Mouse (Mus musculus): Measurements from ENCODE around the gene Cers1. TPM values are rescaled to one million over a fixed set of nuclear protein-coding genes. Genes with fewer than 3 reads are reported as not detected.

Gene Cers1
- polyA plus RNA-seq (2012; rRNA removed): 12.7 and 13.9 TPM in 2 replicates

DNA sequence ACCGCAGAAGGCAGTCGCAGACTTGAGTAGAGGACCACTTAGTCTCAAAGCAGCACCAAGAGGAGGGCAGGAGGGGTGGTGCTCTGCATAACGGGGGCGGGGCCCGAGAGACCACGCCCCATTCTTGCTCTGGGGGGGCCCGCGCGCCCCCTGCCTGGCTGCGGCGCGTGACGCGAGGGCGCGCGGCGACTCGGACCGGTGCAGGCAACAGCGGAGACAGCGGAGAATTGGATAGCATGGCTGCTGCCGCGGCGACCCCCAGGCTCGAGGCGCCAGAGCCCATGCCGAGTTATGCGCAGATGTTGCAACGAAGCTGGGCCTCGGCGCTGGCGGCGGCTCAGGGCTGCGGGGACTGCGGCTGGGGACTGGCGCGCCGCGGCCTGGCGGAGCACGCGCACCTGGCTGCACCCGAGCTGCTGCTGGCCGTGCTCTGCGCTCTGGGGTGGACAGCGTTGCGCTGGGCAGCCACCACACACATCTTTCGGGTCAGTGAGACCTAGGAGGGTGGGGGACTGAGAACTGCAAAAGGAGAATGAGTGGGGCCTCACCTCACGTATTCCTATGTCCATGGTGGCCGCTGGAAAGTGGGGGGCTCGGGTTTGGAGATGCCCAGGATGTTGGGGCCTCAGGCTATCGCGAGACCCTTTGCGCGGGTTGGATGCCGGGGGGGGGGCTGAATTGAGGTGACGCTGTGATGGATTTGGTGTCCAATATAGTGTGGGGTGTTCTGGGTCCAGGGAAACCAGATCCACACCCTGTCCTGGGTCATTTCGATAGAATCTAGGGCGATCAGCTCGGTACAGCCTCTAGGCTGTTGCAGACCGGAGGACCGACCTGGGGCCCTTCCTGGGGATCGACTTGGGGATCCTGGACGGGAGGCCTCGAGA, at the start of gene Cers1:
Cers1 (plus strand) TSS at position 152 of the 887 bp plus-strand sequence.

DNA sequence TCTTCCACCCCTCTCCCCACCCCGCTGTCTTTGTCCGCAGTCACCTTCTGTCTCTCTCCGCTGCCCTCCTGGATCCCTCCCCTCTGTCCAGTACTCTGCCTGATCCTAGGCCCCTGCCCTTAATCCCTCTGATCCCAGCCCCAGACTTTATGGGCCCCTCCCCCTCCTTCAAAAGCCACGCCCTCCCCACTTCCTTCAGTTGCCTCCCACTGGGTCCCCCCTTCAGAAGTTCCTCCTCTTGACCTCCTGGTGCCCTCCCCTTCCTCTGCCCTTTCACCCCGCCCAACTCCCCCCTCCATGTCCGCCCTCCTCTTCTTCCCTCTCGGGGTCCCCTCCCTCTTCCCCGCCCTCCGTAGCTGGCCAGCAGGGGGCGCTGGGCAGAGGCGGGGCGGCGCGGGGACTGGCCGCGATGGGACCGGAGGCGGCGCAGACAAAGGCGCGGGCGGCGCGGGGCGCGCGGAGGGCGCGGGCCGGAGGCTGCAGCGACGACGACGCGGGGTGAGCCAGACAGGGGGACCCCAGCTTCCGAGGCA, 32.9 kb upstream of the Cers1 start, which contains the start of gene Homer3:
Homer3 (plus strand) TSS at position 225 of the 533 bp plus-strand sequence.

DNA sequence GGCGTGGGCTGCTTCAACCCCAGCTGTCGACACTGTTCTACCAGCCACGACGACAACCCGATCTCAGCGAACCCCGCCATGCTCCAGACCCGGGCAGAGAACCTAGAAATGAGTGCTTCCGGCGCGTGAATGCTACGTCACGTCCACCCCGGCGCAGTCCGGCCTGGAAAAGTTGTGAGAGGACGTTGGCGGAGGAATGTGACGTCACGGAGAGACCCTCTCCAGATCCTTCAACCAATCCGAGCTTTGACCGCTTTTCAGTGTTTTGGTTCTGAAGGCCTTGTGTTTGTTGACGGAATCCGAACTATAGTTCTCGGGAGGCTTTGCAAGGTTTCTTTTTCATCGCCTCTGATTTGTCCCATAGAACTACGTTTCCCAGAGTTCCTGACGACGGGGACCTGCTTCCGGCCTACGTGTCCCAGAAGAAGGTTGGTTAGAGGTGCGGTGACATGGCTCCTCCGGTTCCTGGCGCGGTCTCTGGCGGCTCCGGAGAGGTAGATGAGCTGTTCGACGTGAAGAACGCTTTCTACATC, 13.2 kb upstream of the Cers1 start, which contains the start of the genes Ddx49 and Cope:
Ddx49 (minus strand) TSS at position 132 of the 533 bp plus-strand sequence.
Cope (plus strand) TSS at position 161 of the 533 bp plus-strand sequence.

DNA sequence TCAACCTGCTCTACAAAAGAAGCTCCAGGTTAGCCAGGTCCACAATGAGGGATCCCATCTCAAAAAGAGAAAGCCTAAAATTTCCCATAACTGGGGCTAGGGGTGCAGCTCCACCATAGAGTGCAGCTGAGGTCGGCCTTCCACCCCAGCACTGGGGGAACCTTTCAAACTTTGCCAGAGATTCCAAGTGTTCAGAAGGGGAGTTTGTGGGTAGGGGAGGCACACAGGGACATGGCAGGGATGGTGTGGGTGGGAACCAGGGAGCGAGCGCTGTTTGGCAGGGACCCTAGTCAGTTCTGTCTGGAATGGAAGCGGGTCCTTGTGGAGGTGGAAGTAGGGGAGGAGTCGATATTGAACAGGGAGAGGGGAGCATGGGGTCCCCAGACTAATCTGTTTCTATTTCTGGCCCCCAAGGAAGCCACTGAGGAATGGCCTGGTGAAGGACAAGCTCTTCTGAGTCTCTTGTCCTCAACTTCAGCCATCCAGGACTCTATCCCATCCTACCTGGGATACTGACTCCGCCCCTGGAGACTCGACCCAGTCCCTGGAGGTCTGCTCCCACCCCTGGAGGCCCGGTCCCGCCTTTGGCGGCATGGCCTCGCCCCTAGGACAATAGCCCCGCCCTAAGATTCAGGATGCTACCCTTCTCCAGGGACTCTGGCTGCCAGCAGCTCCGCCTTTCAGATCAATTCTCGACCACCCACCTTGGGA, 13.7 kb downstream of the Cers1 start, which contains the start of gene Gdf1:
Gdf1 (plus strand) TSS at position 694 of the 711 bp plus-strand sequence.

DNA sequence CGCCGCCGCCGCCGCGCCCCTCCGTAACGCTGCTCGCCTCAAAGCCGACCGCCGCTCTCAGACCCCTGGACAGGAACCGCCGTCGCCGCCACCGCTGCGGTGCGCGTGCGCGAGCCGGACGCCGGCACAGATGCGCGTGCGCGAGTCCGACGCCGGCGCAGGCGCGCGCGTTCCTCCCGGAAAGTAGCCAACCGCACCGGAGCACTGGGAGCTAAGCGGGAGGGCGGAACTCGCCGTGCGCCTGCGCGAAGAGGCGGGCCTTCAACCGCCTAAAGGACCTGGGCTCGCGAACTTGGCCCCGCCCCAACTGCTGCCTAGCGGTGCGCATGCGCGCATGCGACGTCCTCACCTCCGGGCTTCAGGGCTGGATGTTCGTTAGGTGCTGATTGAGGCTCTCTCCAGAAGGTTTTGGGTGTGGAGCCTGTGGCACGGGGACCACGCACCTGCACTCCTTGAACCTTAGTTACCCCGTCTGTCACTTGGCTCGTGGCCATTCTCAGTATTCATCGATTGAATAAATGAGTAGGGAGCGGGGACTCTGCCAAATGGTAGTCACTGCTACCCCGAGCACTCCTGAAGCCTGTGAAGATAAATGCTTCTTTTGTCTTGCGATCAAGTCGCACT, 37.7 kb downstream of the Cers1 start, which contains the start of gene Upf1:
Upf1 (minus strand) TSS at position 85 of the 624 bp plus-strand sequence.

DNA sequence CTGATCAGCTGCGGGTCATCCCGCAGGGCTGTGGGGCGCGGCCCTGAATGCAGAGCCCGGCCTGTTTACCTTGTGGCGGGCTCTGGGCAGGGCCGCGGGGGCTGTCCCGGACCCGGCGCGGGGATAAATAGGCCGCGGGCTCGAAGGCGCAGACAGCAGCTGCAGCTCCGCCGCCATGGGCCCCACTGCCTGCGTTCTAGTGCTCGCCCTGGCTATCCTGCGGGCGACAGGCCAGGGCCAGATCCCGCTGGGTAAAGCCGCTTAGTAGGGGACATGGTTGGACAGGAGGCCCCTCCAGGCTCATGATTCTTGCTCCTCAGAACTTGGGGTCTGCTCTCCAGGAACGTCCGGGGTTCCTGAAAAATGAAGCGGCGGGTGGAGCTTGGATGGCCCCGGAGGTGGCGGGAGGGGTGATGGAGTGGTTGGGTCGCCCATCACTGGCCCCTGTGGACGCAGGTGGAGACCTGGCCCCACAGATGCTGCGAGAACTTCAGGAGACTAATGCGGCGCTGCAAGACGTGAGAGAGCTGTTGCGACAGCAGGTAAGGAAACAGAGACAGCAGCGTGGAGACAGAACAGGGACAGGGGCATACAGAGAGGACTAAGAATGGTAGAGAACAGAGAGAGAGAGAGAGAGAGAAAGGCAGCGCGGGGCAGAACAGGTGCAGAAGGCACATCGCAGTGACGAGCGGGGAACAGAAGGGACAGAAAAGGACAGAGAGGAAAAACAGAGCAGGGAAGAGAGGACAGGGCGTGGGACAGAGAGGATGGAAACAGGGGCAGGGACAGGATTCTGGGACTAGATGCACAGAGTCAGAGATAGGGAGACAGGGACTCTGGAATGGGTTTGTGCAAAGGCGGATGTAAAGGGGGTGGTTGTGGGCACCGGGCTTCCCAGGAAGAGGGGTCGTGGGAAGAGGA, 58.1 kb downstream of the Cers1 start, which contains the start of gene Comp:
Comp (plus strand) TSS at position 162 of the 921 bp plus-strand sequence.

Other genes starting within 250 kb of the Cers1 start
- gene Tm6sf2, start 242.9 kb upstream of the Cers1 start, polyA plus RNA-seq (2012; rRNA removed): 5.8 and 7.3 TPM in 2 replicates
- 0.15 and 0.20 TPM in 2 replicates for gene Hapln4, start 232.3 kb upstream of the Cers1 start, polyA plus RNA-seq (2012; rRNA removed)
- gene Ncan, start 194.9 kb upstream of the Cers1 start, polyA plus RNA-seq (2012; rRNA removed): 0.06 and 0.09 TPM in 2 replicates
- 11.8 and 14.6 TPM in 2 replicates for gene Nr2c2ap, start 184.4 kb upstream of the Cers1 start, polyA plus RNA-seq (2012; rRNA removed)
- 29.3 and 37.2 TPM in 2 replicates for gene Rfxank, start 176.6 kb upstream of the Cers1 start, polyA plus RNA-seq (2012; rRNA removed)
- 116 and 135 TPM in 2 replicates for gene Borcs8, start 176.3 kb upstream of the Cers1 start, polyA plus RNA-seq (2012; rRNA removed)
- 1.7 and 4.5 TPM in 2 replicates for gene Mef2b, start 176.1 kb upstream of the Cers1 start, polyA plus RNA-seq (2012; rRNA removed)
- gene Tmem161a, start 143.4 kb upstream of the Cers1 start, polyA plus RNA-seq (2012; rRNA removed): 191 and 215 TPM in 2 replicates
- gene Slc25a42, start 103.5 kb upstream of the Cers1 start, polyA plus RNA-seq (2012; rRNA removed): 68.7 and 96.4 TPM in 2 replicates
- 52.7 and 59.3 TPM in 2 replicates for gene Sugp2, start 81.5 kb upstream of the Cers1 start, polyA plus RNA-seq (2012; rRNA removed)
- gene Armc6, start 81.3 kb upstream of the Cers1 start, polyA plus RNA-seq (2012; rRNA removed): 33.3 and 36.1 TPM in 2 replicates
- 150 and 156 TPM in 2 replicates for gene Homer3, start 32.9 kb upstream of the Cers1 start, polyA plus RNA-seq (2012; rRNA removed)
- 66.3 and 70.5 TPM in 2 replicates for gene Ddx49, start 13.3 kb upstream of the Cers1 start, polyA plus RNA-seq (2012; rRNA removed)
- gene Cope, start 13.3 kb upstream of the Cers1 start, polyA plus RNA-seq (2012; rRNA removed): 699 and 783 TPM in 2 replicates
- 10.9 and 13.0 TPM in 2 replicates for gene Gdf1, start 14.0 kb downstream of the Cers1 start, polyA plus RNA-seq (2012; rRNA removed)
- 47.4 and 47.9 TPM in 2 replicates for gene Upf1, start 37.5 kb downstream of the Cers1 start, polyA plus RNA-seq (2012; rRNA removed)
- 2.6 and 8.5 TPM in 2 replicates for gene Comp, start 57.8 kb downstream of the Cers1 start, polyA plus RNA-seq (2012; rRNA removed)
- 69.5 and 70.0 TPM in 2 replicates for gene Crtc1, start 123.8 kb downstream of the Cers1 start, polyA plus RNA-seq (2012; rRNA removed)
- gene Klhl26, start 161.2 kb downstream of the Cers1 start, polyA plus RNA-seq (2012; rRNA removed): 132 and 154 TPM in 2 replicates
- gene Tmem59l, start 171.6 kb downstream of the Cers1 start, polyA plus RNA-seq (2012; rRNA removed): 2.3 and 4.0 TPM in 2 replicates
- gene Crlf1, start 177.4 kb downstream of the Cers1 start, polyA plus RNA-seq (2012; rRNA removed): 11.6 and 22.8 TPM in 2 replicates
- gene Rex1bd, start 191.0 kb downstream of the Cers1 start, polyA plus RNA-seq (2012; rRNA removed): 333 and 372 TPM in 2 replicates
- 989 and 1,155 TPM in 2 replicates for gene Uba52, start 195.0 kb downstream of the Cers1 start, polyA plus RNA-seq (2012; rRNA removed)
- gene Fkbp8, start 211.9 kb downstream of the Cers1 start, polyA plus RNA-seq (2012; rRNA removed): 685 and 705 TPM in 2 replicates
- gene Kxd1, start 212.2 kb downstream of the Cers1 start, polyA plus RNA-seq (2012; rRNA removed): 70.3 and 97.9 TPM in 2 replicates
- gene Ell, start 223.7 kb downstream of the Cers1 start, polyA plus RNA-seq (2012; rRNA removed): 33.7 and 35.4 TPM in 2 replicates

All from ovary, adult 2 months (tissue).